Mouse (Mus musculus) cerebellum, adult 18-20 months (tissue): ENCODE measurements around the gene Mamstr.
"Not testable (repeated sequence)": the region's sequence is repeated elsewhere in the genome, so short reads cannot be mapped to it uniquely, and the experiment has no call there.

Experiments
- DNase-seq, 2 experiments: peaks; one replicate each; pipeline ENCODE4 v3.0.0; 2021

The Mamstr gene

GRCm38 (mm10) chr7:45650484-45650883 is 10.7 kb downstream of the Mamstr start:
- not testable (repeated sequence) for DNase-seq

- no peak for DNase-seq
These were observed 14.8 kb downstream of the Mamstr start for GRCm38 (mm10) chr7:45654424-45655047.

DNA sequence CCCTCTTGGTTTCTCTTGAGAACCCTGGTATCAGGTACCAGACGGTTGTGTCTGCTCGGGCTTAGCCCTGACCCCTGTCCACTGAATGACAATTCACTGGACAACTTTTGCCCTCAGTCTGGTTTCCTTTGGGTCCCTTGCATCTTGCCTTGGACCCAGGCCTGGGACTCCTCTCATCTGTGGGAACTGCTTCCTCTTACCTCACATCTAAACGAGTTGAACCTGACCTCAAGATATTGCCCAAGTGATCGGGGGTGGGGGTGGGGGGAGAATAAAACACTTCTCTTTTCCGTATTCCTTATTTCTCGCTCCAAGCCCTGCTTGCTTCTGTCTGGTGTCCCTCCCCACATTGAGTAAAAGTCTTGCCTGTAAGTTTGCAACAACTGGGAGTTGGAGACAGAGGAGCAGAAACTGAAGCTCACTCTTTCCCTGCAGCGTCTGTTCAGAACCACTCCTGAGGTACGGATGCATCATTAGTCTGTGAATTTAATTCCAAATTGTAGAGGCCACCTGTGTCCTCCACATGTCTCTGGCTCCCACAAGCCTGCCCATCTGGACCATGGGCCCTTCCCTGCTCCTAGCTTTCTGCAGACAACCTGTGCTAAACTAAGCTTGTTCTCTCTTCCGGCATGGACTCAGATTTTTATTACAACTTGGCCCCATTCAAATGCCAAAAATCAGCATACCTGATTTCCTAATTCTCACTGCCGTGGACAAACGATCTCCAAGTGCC is 21.1 kb downstream of the Mamstr start:
- DNase-seq: no peak

GRCm38 (mm10) chr7:45661702-45662101 is 21.9 kb downstream of the Mamstr start:
- not testable (repeated sequence) for DNase-seq

DNA sequence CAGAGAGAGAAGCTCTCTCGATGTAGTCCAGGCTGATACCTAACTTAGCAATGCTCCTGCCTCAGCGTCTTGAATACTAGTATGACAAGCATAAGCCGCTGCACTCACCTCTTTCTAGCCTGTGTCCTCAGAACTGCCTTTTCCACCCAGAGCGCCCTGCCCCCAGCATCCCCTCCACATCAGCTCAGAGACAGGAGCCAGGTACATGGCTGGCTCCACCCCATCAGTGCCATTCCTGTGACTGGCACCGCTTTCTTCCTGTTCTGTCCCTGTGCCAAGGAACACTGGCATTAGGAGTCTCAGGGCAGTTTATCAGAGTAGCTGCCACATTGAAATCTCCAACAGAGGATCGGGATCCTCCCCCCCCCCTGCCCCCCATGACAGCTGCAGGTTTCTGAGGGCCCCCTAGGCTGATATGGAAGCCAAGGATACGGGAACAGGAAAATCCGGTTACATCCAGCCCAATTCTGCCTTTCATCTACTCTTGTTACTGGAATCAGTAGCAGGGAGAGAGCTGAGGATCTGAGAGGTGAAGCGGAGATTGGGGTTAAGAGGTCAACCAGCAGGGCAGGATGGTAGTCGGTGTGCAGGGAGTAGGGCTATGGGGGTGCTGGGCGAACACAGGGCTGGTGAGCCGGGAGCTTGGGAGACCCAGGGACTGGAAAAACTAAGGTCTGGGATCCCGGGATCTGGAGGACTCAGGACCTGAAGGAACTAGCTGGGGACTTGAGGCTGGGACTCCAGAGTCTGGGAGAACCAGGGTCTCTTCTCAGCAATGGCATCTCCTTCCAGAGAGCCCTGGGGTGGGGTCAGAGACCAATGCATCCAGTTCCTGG is 25.7 kb downstream of the Mamstr start:
- no peak for DNase-seq

GRCm38 (mm10) chr7:45666161-45666560 is 26.4 kb downstream of the Mamstr start, which contains the start of gene Fut2:
Gene Fut2 (minus strand): TSS chr7:45666394.
- DNase-seq: no peak

- no peak for DNase-seq
These were observed 28.0 kb downstream of the Mamstr start for GRCm38 (mm10) chr7:45667761-45668160.

- DNase-seq: no peak
These were observed 29.1 kb downstream of the Mamstr start for GRCm38 (mm10) chr7:45668921-45669320.

DNA sequence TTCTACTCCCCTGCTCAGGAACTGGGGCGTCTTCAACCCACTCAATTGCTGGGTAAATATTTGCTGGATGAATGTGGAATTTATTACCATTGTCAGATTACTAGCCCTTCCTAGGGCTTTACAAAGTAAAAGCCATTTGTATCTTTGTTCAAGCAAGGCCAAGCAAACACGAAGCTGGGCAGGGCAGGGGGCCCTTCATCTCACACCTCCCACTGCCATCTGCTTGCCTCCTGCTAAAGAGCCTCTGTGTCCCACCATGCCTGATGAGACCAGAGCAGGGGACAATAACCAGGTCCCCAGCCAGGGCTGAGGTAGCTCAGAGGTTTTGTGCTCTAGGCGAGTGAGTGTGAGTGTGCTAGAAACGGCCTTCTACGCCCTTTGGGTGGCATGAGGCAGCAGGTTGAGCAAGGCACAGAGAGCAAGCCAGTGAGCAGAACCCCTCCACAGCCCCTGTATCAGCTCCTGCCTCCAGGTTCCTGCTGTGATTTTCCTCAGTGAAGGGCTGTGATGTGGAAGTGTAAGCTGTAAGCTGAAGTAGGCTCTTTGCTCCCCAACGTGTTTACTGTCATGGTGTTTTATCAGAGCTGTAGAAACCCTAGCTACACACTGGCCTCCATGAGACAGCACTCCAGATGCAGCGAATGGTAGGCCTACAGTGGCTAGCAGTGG is 38.0 kb downstream of the Mamstr start:
- DNase-seq: no peak

DNA sequence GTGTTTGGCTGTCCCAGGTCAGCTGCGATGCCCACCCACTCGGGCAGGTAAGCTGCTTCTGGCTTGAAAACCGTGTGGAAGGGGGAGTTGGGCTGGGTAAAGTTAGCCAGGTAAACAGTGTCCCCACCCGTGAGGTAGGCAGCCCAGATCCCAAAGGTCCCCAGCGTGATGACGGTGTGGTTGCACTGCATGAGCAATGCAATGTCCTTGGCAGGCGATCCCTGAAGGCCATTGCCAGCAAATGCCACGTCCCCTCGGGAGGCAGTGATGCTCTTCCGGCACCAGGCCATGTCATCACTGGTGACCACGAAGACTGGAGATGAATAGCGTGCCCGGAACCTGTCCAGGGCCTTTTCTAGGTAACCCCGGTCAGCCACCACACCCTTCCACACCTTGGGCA is 38.7 kb downstream of the Mamstr start:
- no peak for DNase-seq

GRCm38 (mm10) chr7:45679966-45680621 is 40.3 kb downstream of the Mamstr start:
- DNase-seq: no peak

DNA sequence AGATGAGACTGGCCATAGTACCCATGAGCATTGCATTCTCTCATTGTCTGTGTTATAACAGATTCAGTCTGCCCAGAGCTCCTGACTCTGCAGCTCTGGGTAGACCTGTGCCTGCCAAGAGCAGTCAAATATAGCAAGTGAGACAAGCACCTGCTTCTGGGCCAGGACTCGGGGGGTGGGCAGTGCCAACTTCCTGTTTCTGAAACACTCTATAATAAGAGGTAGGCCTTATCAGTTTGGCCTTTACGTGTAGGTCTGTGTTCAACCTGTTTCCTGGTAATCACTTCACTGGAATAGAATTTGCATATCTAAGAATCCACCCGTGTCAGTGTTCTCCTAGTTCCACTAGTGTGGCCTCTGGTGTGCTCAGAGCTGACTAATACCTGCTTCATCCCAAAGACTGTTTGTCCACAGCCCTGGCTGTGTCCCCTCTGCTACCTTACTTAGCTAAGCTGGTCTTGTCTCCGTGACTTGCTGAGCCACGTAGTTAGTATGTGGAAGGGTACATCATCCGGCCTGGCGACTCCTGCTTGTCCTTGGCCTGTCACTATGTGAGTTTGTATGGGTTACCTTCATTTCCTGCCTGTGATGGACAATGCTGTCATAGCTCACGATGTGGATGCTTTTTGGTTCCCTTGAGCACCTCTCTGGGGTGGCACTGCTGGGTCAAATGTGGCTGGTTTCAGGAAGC is 41.4 kb downstream of the Mamstr start:
- peak; percentile 53 for DNase-seq

- DNase-seq: peak; percentile 84 to 93
These were observed 42.7 kb downstream of the Mamstr start for GRCm38 (mm10) chr7:45682144-45683126.

GRCm38 (mm10) chr7:45683396-45684050 is 43.7 kb downstream of the Mamstr start, which contains the start of gene Ntn5:
Gene Ntn5 (plus strand): TSS chr7:45684022.
- no peak for DNase-seq

- no peak for DNase-seq
These were observed 46.0 kb downstream of the Mamstr start for GRCm38 (mm10) chr7:45685811-45686210.

DNA sequence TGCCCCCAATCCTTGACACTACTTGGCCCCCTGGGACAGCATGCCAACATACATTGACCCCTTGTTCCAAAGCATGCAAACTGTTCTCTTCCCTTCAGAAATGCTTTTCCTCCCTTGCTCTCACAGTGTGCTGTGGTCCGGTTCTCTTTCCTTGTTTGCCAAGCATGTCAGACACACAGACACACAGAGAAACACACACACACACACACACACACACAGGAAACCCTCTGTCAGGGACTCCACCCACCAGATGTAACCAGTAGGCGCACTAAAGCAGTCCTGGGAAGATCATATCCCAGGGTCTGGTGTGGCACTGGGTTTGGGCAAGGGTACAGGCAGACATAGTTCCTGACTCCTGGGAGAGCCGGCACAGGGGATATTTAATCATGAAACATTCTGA is 47.1 kb downstream of the Mamstr start:
- DNase-seq: no peak

DNA sequence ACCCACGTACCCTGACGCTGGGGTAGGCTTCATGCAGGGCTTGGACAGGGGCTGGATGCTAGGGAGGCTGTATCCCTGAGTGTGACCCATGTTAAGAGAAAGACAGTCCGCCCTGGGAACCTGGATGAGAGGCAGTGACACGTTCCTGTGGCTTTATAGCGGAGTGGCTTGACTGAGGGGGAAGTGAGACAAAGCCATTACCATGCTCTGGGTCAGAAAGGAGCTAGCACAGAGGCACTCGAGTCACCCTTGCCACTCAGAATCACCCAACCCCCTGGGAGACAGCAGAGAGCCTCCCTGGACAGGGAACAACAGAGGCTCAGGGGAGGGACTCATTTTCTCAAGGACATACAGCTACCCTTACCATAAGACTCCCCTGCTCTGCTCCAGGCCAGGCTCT is 49.3 kb downstream of the Mamstr start:
- DNase-seq: no peak

DNA sequence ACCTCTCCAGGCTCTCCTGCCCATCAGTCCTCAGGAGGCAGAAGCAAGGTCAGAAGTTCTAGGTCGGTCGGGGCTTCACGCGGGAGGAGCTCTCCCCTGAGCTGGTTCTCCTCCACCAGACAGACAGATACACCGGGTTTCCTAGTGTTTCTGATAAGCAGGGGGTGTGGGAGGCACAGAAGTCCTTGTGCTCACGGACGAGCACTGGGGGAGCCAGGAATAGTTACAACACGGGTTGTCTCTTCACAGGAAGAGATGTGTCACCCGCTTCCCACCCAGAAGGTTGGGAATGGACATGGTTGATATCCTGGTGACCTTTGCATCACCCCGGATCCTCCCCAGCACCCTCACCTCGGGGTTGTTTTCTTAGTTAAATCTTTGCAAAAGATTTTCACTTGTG is 50.0 kb downstream of the Mamstr start:
- no peak for DNase-seq

DNA sequence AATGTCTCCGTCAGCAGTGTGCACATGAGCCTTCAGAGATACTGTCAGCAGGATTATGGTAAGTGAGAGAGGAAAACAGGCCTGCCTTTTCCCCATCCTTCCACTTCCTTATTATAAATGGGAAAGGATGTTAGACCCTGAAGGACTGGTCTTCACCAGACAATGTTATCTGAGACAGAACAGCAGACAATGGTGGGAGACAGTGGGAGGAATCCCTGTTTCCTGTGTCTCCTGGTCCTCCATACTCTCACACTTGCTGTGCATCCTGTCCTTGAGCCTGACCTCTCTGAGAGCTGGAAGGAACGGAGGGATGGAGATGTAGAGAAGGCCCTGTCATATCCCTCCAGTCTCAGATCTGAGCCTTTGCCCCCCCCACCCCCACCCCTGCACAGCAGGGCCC is 52.6 kb downstream of the Mamstr start:
- no peak for DNase-seq
